ENCODE assay signal across 8 mouse cellular contexts in the genomic region with DNA sequence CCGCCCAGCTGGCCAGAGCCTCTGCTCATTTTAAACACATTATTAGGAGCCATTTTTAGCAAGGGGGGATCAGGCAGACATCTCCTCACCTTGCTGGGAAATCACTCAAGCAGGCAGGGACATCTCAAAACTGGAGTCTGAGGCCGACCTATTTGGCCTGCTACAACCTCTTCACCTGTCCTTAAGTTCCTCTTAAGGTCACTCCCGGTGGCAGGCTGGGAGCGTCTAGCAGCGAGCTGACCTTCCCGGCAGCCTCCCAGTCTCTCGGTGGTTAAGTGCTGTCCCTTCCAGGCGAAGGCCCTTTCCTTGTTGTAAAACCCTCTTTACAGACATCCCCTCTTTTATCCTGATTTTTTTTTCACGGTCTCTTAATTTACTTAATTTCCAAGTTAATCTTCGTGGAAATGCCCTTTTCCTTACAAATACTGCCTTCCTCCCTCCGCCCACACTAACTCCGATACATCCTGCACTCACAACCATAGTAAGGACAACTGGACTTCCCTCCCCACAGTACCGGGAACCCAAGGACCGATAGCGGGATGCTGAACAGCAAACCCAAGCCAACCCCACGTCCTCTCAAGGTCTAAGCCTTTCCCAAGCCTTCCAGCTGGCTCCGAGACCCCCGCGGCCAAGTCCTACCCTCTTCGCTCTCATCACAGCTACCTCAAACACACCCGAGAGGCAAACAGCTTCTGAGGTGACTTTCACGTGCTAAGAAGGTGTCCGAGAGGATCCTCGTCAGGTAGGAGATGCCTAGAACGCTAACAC. TPM values are rescaled to one million over a fixed set of nuclear protein-coding genes. Genes with fewer than 3 reads are reported as not detected.
A peak's percentile ranks its signal among the peaks of the same experiment; 100 is the strongest.
DNase-seq lines count a peak whose midpoint lies in the region; ATAC-seq lines count a peak whose summit lies in the region.

No protein-coding gene starts in this region.

- H3K9ac ChIP-seq in liver, embryonic 11.5 days (ENCODE audit: low read depth, low read length): peak overlapping the region; percentile 61

- H3K27me3 ChIP-seq in forebrain, embryonic 10.5 days (ENCODE audit: poor library complexity, severe bottlenecking): peaks cover 55% of the 10 kb centered on the region
- H3K27me3 ChIP-seq in liver, embryonic 11.5 days (replicated peaks; ENCODE audit: control insufficient read depth, insufficient read depth, low read length): peaks cover 3% of the 10 kb centered on the region; the same call in 1 of the 2 replicates
- no peaks in the 10 kb centered on the region for H3K27me3 ChIP-seq in splenic B cell, adult 2 months (ENCODE audit: control insufficient read depth, insufficient read depth, low read length, poor library complexity, severe bottlenecking)

- H3K9me3 ChIP-seq in forebrain, embryonic 10.5 days: no peaks in the 10 kb centered on the region
- H3K9me3 ChIP-seq in liver, embryonic 11.5 days (ENCODE audit: control insufficient read depth, low read length): no peaks in the 10 kb centered on the region

- WGBS in forebrain, embryonic 10.5 days: 1% methylated on average over 25 of the region's 25 CpGs
- WGBS in liver, embryonic 11.5 days: 7% methylated on average over 25 of the region's 25 CpGs

- no peaks in the 10 kb centered on the region for H3K4me1 ChIP-seq in brown adipose tissue, adult 24 weeks (ENCODE audit: control insufficient read depth, insufficient read depth, insufficient read length, low read length)
- H3K4me1 ChIP-seq in forebrain, embryonic 10.5 days: peaks cover 59% of the 10 kb centered on the region
- peaks cover 10% of the 10 kb centered on the region; the same call in 1 of the 2 replicates for H3K4me1 ChIP-seq in liver, embryonic 11.5 days (replicated peaks; ENCODE audit: control insufficient read depth, insufficient read depth, low read length)

- peak; percentile 11 for DNase-seq in left cerebral cortex, postnatal 4 days
- no peak for DNase-seq in left cerebral cortex, adult 11 months (ENCODE audit: low spot score)
- peak; percentile 24 for DNase-seq in forebrain, embryonic 10.5 days (ENCODE audit: extremely low spot score, low spot score)
- no peak for DNase-seq in liver, embryonic 11.5 days (ENCODE audit: low spot score)
- peak; percentile 36 for DNase-seq in splenic B cell, adult 2 months (ENCODE audit: low read depth, low spot score)
- no peak for DNase-seq in spleen, postnatal 36 days (ENCODE audit: low spot score in 2 of 2)
- no peak for DNase-seq in frontal cortex, adult 2 months (ENCODE audit: extremely low spot score in 1 of 2, low spot score in 1 of 2)

- intact Hi-C loops in left cerebral cortex, postnatal 4 days (cut with DNase I): loop anchor here (2.0 kb wide), 1 partner anchor 45 kb away; no protein-coding TSS in a partner anchor

- peak overlapping the region; percentile 58 for H3K4me3 ChIP-seq in brown adipose tissue, adult 24 weeks (ENCODE audit: insufficient read depth, low read depth, low read length)
- H3K4me3 ChIP-seq in forebrain, embryonic 10.5 days: peak overlapping the region; percentile 65
- H3K4me3 ChIP-seq in liver, embryonic 11.5 days (ENCODE audit: low read depth, low read length): peak overlapping the region; percentile 55

- no peak overlapping the region for H3K27ac ChIP-seq in brown adipose tissue, adult 24 weeks (replicated peaks; ENCODE audit: low read depth, low read length)
- peak overlapping the region; percentile 77 for H3K27ac ChIP-seq in forebrain, embryonic 10.5 days
- no peak overlapping the region for H3K27ac ChIP-seq in liver, embryonic 11.5 days (ENCODE audit: low read depth, low read length)

- H3K4me2 ChIP-seq in liver, embryonic 11.5 days: peak overlapping the region; percentile 86

- H3K36me3 ChIP-seq in forebrain, embryonic 10.5 days (replicated peaks): peaks cover 11% of the 10 kb centered on the region
- H3K36me3 ChIP-seq in liver, embryonic 11.5 days (ENCODE audit: control insufficient read depth, insufficient read depth, low read length): peaks cover 6% of the 10 kb centered on the region; the same call in 1 of the 2 replicates
- peaks cover 8% of the 10 kb centered on the region; the same call in 1 of the 2 replicates for H3K36me3 ChIP-seq in splenic B cell, adult 2 months (ENCODE audit: control insufficient read depth, insufficient read depth, low read length, poor library complexity, severe bottlenecking)

- peak; percentile 7; the same call in 1 of the 2 replicates for ATAC-seq in liver, embryonic 11.5 days (replicated peaks; ENCODE audit: low FRiP score)

RNA-seq across cellular contexts. Expression of a gene that starts 34.4 kb away (rescaled TPM):
- not detected for total RNA-seq in left cerebral cortex, postnatal 4 days (2021)
- polyA plus RNA-seq in brown adipose tissue, adult 24 weeks (2012; ENCODE audit: insufficient read depth, insufficient read length, missing spikeins): not detected in 2 replicates
- polyA plus RNA-seq in forebrain, embryonic 10.5 days (2016; fragmentation: Nextera tagmentation; extraction: Ambion mirVana): 0.15 and 0.47 TPM in 2 replicates
- polyA plus RNA-seq in liver, embryonic 11.5 days (2014; fragmentation: Nextera tagmentation; extraction: Ambion mirVana): 0.08 and 0.09 TPM in 2 replicates
- 0.06 TPM in 1 of 2 replicates, not detected in the other for polyA plus RNA-seq in frontal cortex, adult 2 months (2012; rRNA removed)

RNA-seq across cellular contexts. Expression of a gene that starts 59.8 kb away (rescaled TPM):
- total RNA-seq in left cerebral cortex, postnatal 4 days (2021): 10 to 100 TPM; 62.9 to 73.9 TPM
- polyA plus RNA-seq in brown adipose tissue, adult 24 weeks (2012; ENCODE audit: insufficient read depth, insufficient read length, missing spikeins): 0.83 and 2.9 TPM in 2 replicates
- polyA plus RNA-seq in forebrain, embryonic 10.5 days (2016; fragmentation: Nextera tagmentation; extraction: Ambion mirVana): 67.3 and 70.7 TPM in 2 replicates
- polyA plus RNA-seq in liver, embryonic 11.5 days (2014; fragmentation: Nextera tagmentation; extraction: Ambion mirVana): 59.4 and 66.8 TPM in 2 replicates
- polyA plus RNA-seq in frontal cortex, adult 2 months (2012; rRNA removed): 101 and 105 TPM in 2 replicates

Comparison
In these comparisons a context has a peak if more than half of its experiments do, and no peak if none do; other contexts are left out.
1. DNase-seq: peak in left cerebral cortex, postnatal 4 days (single experiment), forebrain, embryonic 10.5 days (single experiment) and splenic B cell, adult 2 months (single experiment); none in left cerebral cortex, adult 11 months (single experiment), liver, embryonic 11.5 days (single experiment), spleen, postnatal 36 days (0 of 2) and frontal cortex, adult 2 months (0 of 2).
2. RNA of a gene that starts 59.8 kb away (polyA plus RNA-seq): 101 to 105 TPM in frontal cortex, adult 2 months, 67.3 to 70.7 TPM in forebrain, embryonic 10.5 days and 59.4 to 66.8 TPM in liver, embryonic 11.5 days; 0.83 to 2.9 TPM in brown adipose tissue, adult 24 weeks; every median in the first group is over 10 times any median in the second.
3. Peak in every context shown above with its lines, with median percentiles within 50 percentile points of each other: H3K4me3 ChIP-seq.